Mouse (Mus musculus) C2C12 (cell line): ENCODE results near the gene S100a6.

ENCODE experiments used
- CTCF ChIP-seq: IDR thresholded peaks from one replicate; pipeline ENCODE4 v1.5.1; 2011; ENCODE audit not compliant: control insufficient read depth, insufficient read depth, insufficient read length
- MYOG ChIP-seq: IDR thresholded peaks from one replicate; pipeline ENCODE4 v1.6.1; 2011; ENCODE audit not compliant: control insufficient read depth, insufficient read length; ENCODE audit errors: extremely low read depth

DNA sequence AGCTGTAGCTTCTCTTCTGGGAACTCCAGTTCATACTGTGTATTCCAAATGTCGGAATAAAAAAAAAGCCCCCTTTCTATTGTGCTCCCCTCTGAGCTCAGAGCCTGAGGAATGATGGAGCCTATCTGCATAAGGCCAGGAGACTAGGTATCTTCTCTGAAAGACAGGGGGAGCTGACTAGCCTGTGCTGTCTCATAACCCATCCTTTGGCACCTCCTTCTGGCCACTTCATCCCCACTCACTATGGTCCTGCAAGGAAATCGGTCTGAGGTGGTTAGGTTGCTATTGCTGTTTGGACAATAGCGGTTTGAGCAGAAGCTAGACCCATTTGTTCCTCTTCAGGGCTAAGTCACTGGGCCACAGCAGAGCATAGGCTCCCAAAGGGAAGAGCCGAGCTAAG is 15.1 kb downstream of the S100a6 start:
- peak; percentile 92 for TF ChIP-seq CTCF
- TF ChIP-seq MYOG: no peak
